Mouse (Mus musculus) kidney, embryonic 14.5 days (tissue): Measurements from ENCODE around the gene Zcchc8. TPM values are rescaled to one million over a fixed set of nuclear protein-coding genes. Genes with fewer than 3 reads are reported as not detected.

ENCODE experiments used
- ATAC-seq: fragments of 200-750 bp; cut with Nextera tagmentation; 2 replicates; pipeline ENCODE4 v1.8.0; 2017; ENCODE audit warnings: moderate number of reproducible peaks, mild to moderate bottlenecking, moderate TSS enrichment, moderate library complexity; ENCODE audit not compliant: low FRiP score, low TSS enrichment
- H3K27ac ChIP-seq: fragments of 300-500 bp; sonication (generic); 2 replicates; pipeline ENCODE4 v1.5.1; 2014; ENCODE audit warnings: low read depth, mild to moderate bottlenecking, low read length, moderate library complexity, mixed read lengths
- H3K27me3 ChIP-seq: fragments of 300-500 bp; sonication (generic); 2 replicates; pipeline ENCODE4 v1.6.1; 2014; ENCODE audit warnings: mild to moderate bottlenecking, low read length; ENCODE audit not compliant: control insufficient read depth, insufficient read depth
- H3K36me3 ChIP-seq: fragments of 300-500 bp; sonication (generic); 2 replicates; pipeline ENCODE4 v1.6.1; 2014; ENCODE audit warnings: low read length, mixed read lengths; ENCODE audit not compliant: control insufficient read depth, insufficient read depth
- H3K4me1 ChIP-seq: fragments of 300-500 bp; sonication (generic); 2 replicates; pipeline ENCODE4 v1.6.1; 2014; ENCODE audit warnings: low read length, mixed read lengths; ENCODE audit not compliant: control insufficient read depth, insufficient read depth
- H3K4me2 ChIP-seq: fragments of 300-500 bp; sonication (generic); replicated peaks from 2 replicates; pipeline ENCODE4 v1.6.1; 2014; ENCODE audit warnings: low read depth, mild to moderate bottlenecking, low read length
- H3K4me3 ChIP-seq: fragments of 300-500 bp; sonication (generic); 2 replicates; pipeline ENCODE4 v1.5.1; 2014; ENCODE audit warnings: mild to moderate bottlenecking, low read length
- H3K9ac ChIP-seq: fragments of 300-500 bp; sonication (generic); 2 replicates; pipeline ENCODE4 v1.6.1; 2014; ENCODE audit warnings: low read depth, mild to moderate bottlenecking, low read length, moderate library complexity
- H3K9me3 ChIP-seq: fragments of 300-500 bp; sonication (generic); 2 replicates; pipeline ENCODE4 v1.6.1; 2016; ENCODE audit warnings: low read length; ENCODE audit not compliant: control insufficient read depth
- WGBS: fragments of 180-500 bp; shearing (Covaris S2); extraction: QIAGEN DNeasy Blood & Tissue Kit; methylation state at CpG from one replicate; pipeline ENCODE4 v1.1.7; 2014; 5-methylcytosine and 5-hydroxymethylcytosine counted together
- polyA plus RNA-seq: library from polyadenylated mRNA; unstranded; fragments of >200 nt; fragmentation: Nextera tagmentation; extraction: Ambion mirVana; gene quantifications from 2 replicates; pipeline ENCODE4 v1.2.1, GENCODE M21; 2014

The Zcchc8 gene
- polyA plus RNA-seq, 1 experiment from 2014 or later = 101 TPM

- H3K4me3 ChIP-seq = no peak overlapping the region
- no peaks in the 10 kb centered on the region for H3K27me3 ChIP-seq
- no peaks in the 10 kb centered on the region for H3K36me3 ChIP-seq
- 79% methylated on average over 3 of the region's 3 CpGs for WGBS
- no peak overlapping the region for H3K4me2 ChIP-seq
- ATAC-seq = no peak
- H3K9ac ChIP-seq = no peak overlapping the region
- no peaks in the 10 kb centered on the region for H3K9me3 ChIP-seq
- H3K27ac ChIP-seq = 0 out of 2 replicates have a peak overlapping the region, but pooled peaks have one; percentile 30
- no peaks in the 10 kb centered on the region; the same call in 1 of the 2 replicates for H3K4me1 ChIP-seq
These were observed 59.3 kb downstream of the Zcchc8 start for GRCm38 (mm10) chr5:123661602-123662001.

- Histone ChIP-seq H3K9ac (no peak overlapping the region), H3K4me1 (no peaks in the 10 kb centered on the region; the same call in 1 of the 2 replicates), H3K4me2 (no peak overlapping the region), H3K9me3 (no peaks in the 10 kb centered on the region), H3K27ac (no peak overlapping the region), H3K27me3 (no peaks in the 10 kb centered on the region), H3K4me3 (no peak overlapping the region), H3K36me3 (peaks cover 12% of the 10 kb centered on the region; the same call in 1 of the 2 replicates)
- 51% methylated on average over 7 of the region's 7 CpGs for WGBS
- ATAC-seq = no peak
These were observed 63.2 kb downstream of the Zcchc8 start for GRCm38 (mm10) chr5:123657651-123658050.

- no peak overlapping the region for H3K4me3 ChIP-seq
- 73% methylated on average over 5 of the region's 5 CpGs for WGBS
- H3K9ac ChIP-seq = no peak overlapping the region
- H3K27me3 ChIP-seq = no peaks in the 10 kb centered on the region
- H3K4me2 ChIP-seq = no peak overlapping the region
- H3K4me1 ChIP-seq = no peaks in the 10 kb centered on the region; the same call in 1 of the 2 replicates
- no peak overlapping the region for H3K27ac ChIP-seq
- peaks cover 17% of the 10 kb centered on the region; the same call in 1 of the 2 replicates for H3K36me3 ChIP-seq
- no peak for ATAC-seq
- H3K9me3 ChIP-seq = no peaks in the 10 kb centered on the region
These were observed 66.0 kb downstream of the Zcchc8 start for GRCm38 (mm10) chr5:123654937-123655336.

- Histone ChIP-seq H3K27ac (no peak overlapping the region), H3K27me3 (no peaks in the 10 kb centered on the region), H3K36me3 (peaks cover 17% of the 10 kb centered on the region; the same call in 1 of the 2 replicates), H3K9ac (no peak overlapping the region), H3K4me2 (no peak overlapping the region), H3K9me3 (no peaks in the 10 kb centered on the region), H3K4me1 (no peaks in the 10 kb centered on the region; the same call in 1 of the 2 replicates), H3K4me3 (no peak overlapping the region)
- ATAC-seq = no peak
- 92% methylated on average over 11 of the region's 11 CpGs for WGBS
These were observed 67.6 kb downstream of the Zcchc8 start for GRCm38 (mm10) chr5:123653287-123653801.

GRCm38 (mm10) chr5:123650825-123651224, 70.1 kb downstream of the Zcchc8 start:
- Histone ChIP-seq H3K4me3 (no peak overlapping the region), H3K27ac (no peak overlapping the region), H3K27me3 (no peaks in the 10 kb centered on the region), H3K9ac (no peak overlapping the region), H3K4me2 (no peak overlapping the region), H3K36me3 (peaks cover 31% of the 10 kb centered on the region), H3K4me1 (no peaks in the 10 kb centered on the region), H3K9me3 (no peaks in the 10 kb centered on the region)
- no peak for ATAC-seq
- WGBS = 51% methylated on average over 2 of the region's 2 CpGs

Other genes starting within 250 kb of the Zcchc8 start
- not detected in 2 replicates for gene Lrrc43, start 231.8 kb downstream of the Zcchc8 start, polyA plus RNA-seq
- gene Il31, start 231.6 kb downstream of the Zcchc8 start, polyA plus RNA-seq = not detected in 2 replicates
- 1.0 TPM in 1 of 2 replicates, not detected in the other for gene B3gnt4, start 210.6 kb downstream of the Zcchc8 start, polyA plus RNA-seq
- gene Diablo, start 196.9 kb downstream of the Zcchc8 start, polyA plus RNA-seq = 113 and 118 TPM in 2 replicates
- gene Gm49027, start 195.6 kb downstream of the Zcchc8 start, polyA plus RNA-seq = 0.34 and 0.49 TPM in 2 replicates
- 17.1 and 34.5 TPM in 2 replicates for gene Vps33a, start 148.1 kb downstream of the Zcchc8 start, polyA plus RNA-seq
- 20.7 and 32.6 TPM in 2 replicates for gene Clip1, start 36.5 kb downstream of the Zcchc8 start, polyA plus RNA-seq
- gene Rsrc2, start 28.3 kb upstream of the Zcchc8 start, polyA plus RNA-seq = 128 and 153 TPM in 2 replicates
- gene Kntc1, start 28.6 kb upstream of the Zcchc8 start, polyA plus RNA-seq = 33.7 and 35.9 TPM in 2 replicates
- not detected in 2 replicates for gene Hcar2, start 144.4 kb upstream of the Zcchc8 start, polyA plus RNA-seq
- gene Hcar1, start 158.9 kb upstream of the Zcchc8 start, polyA plus RNA-seq = 1.0 and 1.4 TPM in 2 replicates
- gene Denr, start 186.1 kb upstream of the Zcchc8 start, polyA plus RNA-seq = 135 and 171 TPM in 2 replicates
- 0.89 and 3.8 TPM in 2 replicates for gene Gm43518, start 206.3 kb upstream of the Zcchc8 start, polyA plus RNA-seq
- 6.2 and 7.3 TPM in 2 replicates for gene Ccdc62, start 209.6 kb upstream of the Zcchc8 start, polyA plus RNA-seq